Mouse (Mus musculus) cortical plate, adult 2 months (tissue): Measurements from ENCODE around the gene Clmp.
A peak's percentile ranks its signal among the peaks of the same experiment; 100 is the strongest.

Source experiments
- CTCF ChIP-seq: fragments of 200-500 bp; IDR thresholded peaks from 2 replicates; pipeline ENCODE4 v1.5.1; 2011; ENCODE audit warnings: mild to moderate bottlenecking, control low read depth, low read length; ENCODE audit not compliant: insufficient read depth; ENCODE audit errors: extremely low read depth
- POLR2A ChIP-seq: fragments of 200-500 bp; IDR thresholded peaks from 2 replicates; pipeline ENCODE4 v1.6.1; 2011; ENCODE audit warnings: mild to moderate bottlenecking, low read length, control low read depth; ENCODE audit not compliant: insufficient read depth; ENCODE audit errors: extremely low read depth

- TF ChIP-seq CTCF, result 0 out of 2 replicates have a peak, but pooled peaks have one; percentile 1
- no peak; the same call in 1 of the 2 replicates for TF ChIP-seq POLR2A
These were observed 121.6 kb downstream of the Clmp start for GRCm38 (mm10) chr9:40807289-40807920.
